Mouse (Mus musculus) heart, embryonic 11.5 days (tissue): Measurements from ENCODE around the gene Mfap1a. TPM values are rescaled to one million over a fixed set of nuclear protein-coding genes. Genes with fewer than 3 reads are reported as not detected.

Experiments used
- ATAC-seq: fragments of 200-750 bp; cut with Nextera tagmentation; replicated peaks from 2 replicates; pipeline ENCODE4 v1.8.0; 2017; ENCODE audit warnings: moderate library complexity; ENCODE audit not compliant: insufficient number of reproducible peaks, low FRiP score, low TSS enrichment
- H3K27ac ChIP-seq: fragments of 300-500 bp; sonication (generic); 2 replicates; pipeline ENCODE4 v1.5.1; 2014; ENCODE audit warnings: mild to moderate bottlenecking, low read depth, low read length
- H3K27me3 ChIP-seq: fragments of 300-500 bp; sonication (generic); 2 replicates; pipeline ENCODE4 v1.6.1; 2014; ENCODE audit warnings: mild to moderate bottlenecking, low read length, mixed read lengths; ENCODE audit not compliant: control insufficient read depth, insufficient read depth
- H3K36me3 ChIP-seq: fragments of 300-500 bp; sonication (generic); 2 replicates; pipeline ENCODE4 v1.6.1; 2014; ENCODE audit warnings: mild to moderate bottlenecking, low read length, moderate library complexity, mixed read lengths; ENCODE audit not compliant: control insufficient read depth, insufficient read depth
- H3K4me1 ChIP-seq: fragments of 300-500 bp; sonication (generic); 2 replicates; pipeline ENCODE4 v1.6.1; 2014; ENCODE audit warnings: low read length; ENCODE audit not compliant: control insufficient read depth, insufficient read depth
- H3K4me2 ChIP-seq: fragments of 300-500 bp; sonication (generic); 2 replicates; pipeline ENCODE4 v1.6.1; 2014; ENCODE audit warnings: mild to moderate bottlenecking, moderate library complexity
- H3K4me3 ChIP-seq: fragments of 300-500 bp; sonication (generic); 2 replicates; pipeline ENCODE4 v1.5.1; 2014; ENCODE audit warnings: low read depth, low read length
- H3K9ac ChIP-seq: fragments of 300-500 bp; sonication (generic); 2 replicates; pipeline ENCODE4 v1.6.1; 2014; ENCODE audit warnings: mild to moderate bottlenecking, low read depth, low read length, moderate library complexity
- H3K9me3 ChIP-seq: fragments of 300-500 bp; sonication (generic); replicated peaks from 2 replicates; pipeline ENCODE4 v1.6.1; 2016; ENCODE audit warnings: low read length; ENCODE audit not compliant: control insufficient read depth
- WGBS: fragments of 180-500 bp; shearing (Covaris S2); extraction: QIAGEN DNeasy Blood & Tissue Kit; methylation state at CpG from one replicate; pipeline ENCODE4 v1.1.7; 2014; ENCODE audit not compliant: insufficient replicate concordance; 5-methylcytosine and 5-hydroxymethylcytosine counted together
- polyA plus RNA-seq: library from polyadenylated mRNA; unstranded; fragments of >200 nt; fragmentation: Nextera tagmentation; extraction: Ambion mirVana; gene quantifications from 2 replicates; pipeline ENCODE4 v1.2.1, GENCODE M21; 2014

Gene Mfap1a
- polyA plus RNA-seq, 1 experiment from 2014 or later: 19.2 TPM

DNA sequence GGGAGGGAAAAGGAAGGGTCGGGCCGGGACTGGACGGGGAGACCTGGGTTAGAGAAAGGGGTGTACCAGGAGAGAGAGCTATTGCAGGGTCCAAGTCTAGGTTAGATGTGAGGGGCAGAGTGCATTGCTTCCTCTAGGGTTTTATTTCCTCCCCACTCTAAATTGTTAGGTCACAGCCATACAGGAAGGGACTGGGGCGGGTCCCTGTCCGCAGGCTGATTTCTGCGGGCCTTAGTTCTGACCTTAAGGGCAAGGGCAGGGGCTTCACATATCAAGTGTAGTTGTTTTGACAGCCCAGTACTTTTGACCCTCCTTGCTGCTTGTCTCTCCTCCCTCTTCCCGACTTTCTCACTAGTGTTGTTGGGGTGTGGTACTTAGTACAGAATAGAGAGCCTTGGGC is 56.4 kb downstream of the Mfap1a start:
- Histone ChIP-seq H3K27ac (peak overlapping the region; percentile 91), H3K4me3 (peak overlapping the region; percentile 100), H3K9me3 (no peaks in the 10 kb centered on the region), H3K36me3 (peaks cover 11% of the 10 kb centered on the region; the same call in 1 of the 2 replicates), H3K9ac (peak overlapping the region; percentile 99), H3K4me2 (peak overlapping the region; percentile 96), H3K4me1 (peaks cover 23% of the 10 kb centered on the region), H3K27me3 (no peaks in the 10 kb centered on the region)
- WGBS: 3% methylated on average over 7 of the region's 7 CpGs
- no peak for ATAC-seq

GRCm38 (mm10) chr2:121449545-121450011 is 56.9 kb downstream of the Mfap1a start:
- Histone ChIP-seq H3K4me2 (peak overlapping the region; percentile 96), H3K9me3 (no peaks in the 10 kb centered on the region), H3K27ac (peak overlapping the region; percentile 91), H3K9ac (peak overlapping the region; percentile 99), H3K36me3 (peaks cover 11% of the 10 kb centered on the region; the same call in 1 of the 2 replicates), H3K4me3 (peak overlapping the region; percentile 100), H3K27me3 (no peaks in the 10 kb centered on the region), H3K4me1 (peaks cover 23% of the 10 kb centered on the region)
- ATAC-seq: peak; percentile 23
- under 1% methylated on average over 53 of the region's 54 CpGs for WGBS

DNA sequence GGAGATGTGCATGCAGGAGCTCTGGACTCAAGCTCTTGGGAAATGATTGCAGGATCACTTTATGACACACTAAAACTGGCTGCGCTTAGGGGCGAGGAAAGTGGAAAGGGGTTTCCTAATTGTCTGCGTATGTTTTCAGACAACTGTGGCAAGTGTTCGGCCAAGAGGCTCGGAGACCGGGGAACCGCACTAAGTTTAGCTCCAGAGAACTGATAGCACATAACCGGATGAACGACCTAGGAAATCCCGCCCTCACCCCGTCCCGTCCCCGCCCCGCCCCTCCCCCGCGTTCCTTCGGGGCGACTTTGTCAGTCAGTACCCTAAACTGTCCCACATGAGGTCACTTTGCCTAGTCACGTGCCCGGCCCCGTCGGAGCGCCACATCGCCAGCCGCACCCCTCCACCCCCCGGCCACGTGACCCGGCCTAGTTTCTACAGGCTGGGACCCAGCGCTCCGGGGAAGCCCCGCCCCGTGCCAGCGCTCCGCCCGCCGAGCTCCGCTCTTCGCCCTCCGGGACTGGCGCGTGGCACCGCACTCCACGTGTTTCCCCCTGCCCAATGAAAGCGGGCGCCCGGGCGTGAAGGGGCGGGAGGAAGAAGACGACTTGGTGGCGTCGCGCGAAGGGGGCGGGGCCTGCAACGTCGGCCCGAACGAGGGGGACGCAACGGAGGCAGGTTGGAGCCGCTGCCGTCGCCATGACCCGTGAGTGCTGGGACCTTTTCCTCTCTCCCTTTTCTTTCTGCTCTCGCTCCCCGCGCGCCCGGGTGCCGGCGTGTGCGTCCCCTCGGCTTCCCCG is 57.5 kb downstream of the Mfap1a start, which contains the start of gene Serf2:
Gene Serf2, plus strand, starts transcription at position 457 of the 797 bp plus-strand sequence.
- ATAC-seq: peak; percentile 98
- Histone ChIP-seq H3K4me2 (peak within 1 kb of the TSS; percentile 96), H3K27ac (peak within 1 kb of the TSS; percentile 91), H3K36me3 (peaks cover 9% of the 10 kb centered on the region; the same call in 1 of the 2 replicates), H3K4me3 (peak within 1 kb of the TSS; percentile 100), H3K9me3 (no peaks in the 10 kb centered on the region), H3K9ac (peak within 1 kb of the TSS; percentile 99), H3K27me3 (no peaks in the 10 kb centered on the region), H3K4me1 (peaks cover 23% of the 10 kb centered on the region)
- WGBS: under 1% methylated on average over 70 of the region's 74 CpGs

DNA sequence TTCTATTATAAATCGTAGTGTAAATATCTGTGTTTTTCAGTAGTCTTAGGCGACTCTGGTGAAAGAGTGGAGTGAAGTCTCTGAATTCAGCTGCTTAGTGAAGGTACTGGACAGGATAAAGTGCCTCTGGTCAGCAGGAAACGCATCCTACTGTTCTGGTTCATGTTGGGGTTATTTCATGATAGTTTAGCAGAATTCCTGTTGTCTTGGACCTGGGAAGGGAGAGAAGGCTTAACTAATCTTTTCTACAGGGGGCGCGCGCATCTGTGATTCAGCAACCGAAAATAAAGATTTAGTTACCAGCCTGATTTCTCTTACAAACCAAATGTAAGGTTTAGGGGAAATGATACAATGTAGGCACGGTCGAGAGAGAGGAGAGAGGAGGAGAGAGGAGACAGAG is 58.3 kb downstream of the Mfap1a start:
- H3K27ac ChIP-seq: peak overlapping the region; percentile 91
- peak overlapping the region; percentile 64 for H3K9ac ChIP-seq
- WGBS: 14% methylated on average over 9 of the region's 9 CpGs
- no peak for ATAC-seq
- H3K27me3 ChIP-seq: no peaks in the 10 kb centered on the region
- H3K9me3 ChIP-seq: no peaks in the 10 kb centered on the region
- peaks cover 20% of the 10 kb centered on the region for H3K4me1 ChIP-seq
- H3K4me2 ChIP-seq: peak overlapping the region; percentile 69
- peaks cover 4% of the 10 kb centered on the region; the same call in 1 of the 2 replicates for H3K36me3 ChIP-seq
- H3K4me3 ChIP-seq: peak overlapping the region; percentile 100

DNA sequence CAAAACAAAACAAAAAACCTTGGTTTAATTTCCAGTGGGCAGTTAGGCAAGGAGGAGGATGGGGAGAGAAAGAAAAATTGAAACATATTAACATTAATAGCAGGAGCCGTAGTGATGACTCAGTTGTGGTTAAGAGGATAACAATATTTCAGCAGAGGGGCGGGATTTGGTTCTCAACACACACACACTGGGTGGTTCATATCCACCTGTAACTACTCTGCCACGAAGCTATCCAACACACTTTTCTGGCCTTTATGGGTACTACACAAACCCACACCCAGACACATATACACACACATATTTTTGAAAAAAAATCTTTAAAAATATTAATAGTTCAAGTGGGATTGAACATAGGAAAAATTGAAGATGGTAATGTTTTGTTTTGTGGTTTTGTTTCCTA is 59.5 kb downstream of the Mfap1a start:
- Histone ChIP-seq H3K27ac (no peak overlapping the region), H3K4me1 (peaks cover 19% of the 10 kb centered on the region), H3K27me3 (no peaks in the 10 kb centered on the region), H3K36me3 (peaks cover 3% of the 10 kb centered on the region; the same call in 1 of the 2 replicates), H3K9ac (no peak overlapping the region), H3K4me2 (no peak overlapping the region), H3K4me3 (no peak overlapping the region), H3K9me3 (no peaks in the 10 kb centered on the region)
- WGBS: 86% methylated on average over 3 of the region's 3 CpGs
- no peak for ATAC-seq

DNA sequence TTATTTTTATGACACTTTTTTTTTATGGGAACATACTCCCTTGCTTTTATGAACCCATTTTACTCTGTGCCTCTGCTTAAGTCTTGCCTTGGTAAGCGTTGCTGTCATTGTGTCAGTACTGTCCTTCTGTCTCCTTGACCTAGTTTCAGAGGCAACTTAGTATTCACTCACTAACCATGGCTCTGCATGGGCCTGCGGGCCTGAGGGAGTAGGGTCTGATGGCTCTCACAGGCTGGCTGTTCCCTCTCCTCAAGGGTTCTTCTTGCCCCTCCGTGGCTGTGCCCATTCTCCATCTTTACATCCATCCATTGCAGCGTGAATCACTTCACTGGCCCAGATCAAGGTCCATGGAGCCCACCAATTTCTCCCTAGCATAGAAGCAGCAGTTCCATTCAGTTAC is 60.0 kb downstream of the Mfap1a start:
- WGBS: 74% methylated on average over 4 of the region's 4 CpGs
- Histone ChIP-seq H3K4me3 (no peak overlapping the region), H3K36me3 (peaks cover 2% of the 10 kb centered on the region; the same call in 1 of the 2 replicates), H3K9me3 (no peaks in the 10 kb centered on the region), H3K27ac (no peak overlapping the region), H3K27me3 (no peaks in the 10 kb centered on the region), H3K4me1 (peaks cover 18% of the 10 kb centered on the region), H3K4me2 (no peak overlapping the region), H3K9ac (no peak overlapping the region)
- no peak for ATAC-seq

- Histone ChIP-seq H3K36me3 (no peaks in the 10 kb centered on the region), H3K4me2 (no peak overlapping the region), H3K27me3 (no peaks in the 10 kb centered on the region), H3K9ac (no peak overlapping the region), H3K4me3 (no peak overlapping the region), H3K27ac (no peak overlapping the region), H3K4me1 (peaks cover 11% of the 10 kb centered on the region), H3K9me3 (no peaks in the 10 kb centered on the region)
- 73% methylated on average over 3 of the region's 3 CpGs for WGBS
- ATAC-seq: no peak
Measured at GRCm38 (mm10) chr2:121445117-121445516, 61.3 kb downstream of the Mfap1a start.

GRCm38 (mm10) chr2:121444178-121444577 is 62.3 kb downstream of the Mfap1a start, which contains the start of gene Ell3:
Gene Ell3, minus strand, starts transcription at chr2:121444278.
- H3K9ac ChIP-seq: peak within 1 kb of the TSS; percentile 60; the same call in 1 of the 2 replicates
- ATAC-seq: no peak
- peaks cover 4% of the 10 kb centered on the region; the same call in 1 of the 2 replicates for H3K36me3 ChIP-seq
- H3K4me1 ChIP-seq: peaks cover 11% of the 10 kb centered on the region
- no peak within 1 kb of the TSS for H3K27ac ChIP-seq
- no peaks in the 10 kb centered on the region for H3K9me3 ChIP-seq
- H3K27me3 ChIP-seq: no peaks in the 10 kb centered on the region
- 89% methylated on average over 1 of the region's 1 CpGs for WGBS
- peak within 1 kb of the TSS; percentile 91 for H3K4me2 ChIP-seq
- peak within 1 kb of the TSS; percentile 52; the same call in 1 of the 2 replicates for H3K4me3 ChIP-seq
